Mouse (Mus musculus) lung, adult 18-20 months (tissue): Measurements from ENCODE around the gene Pou6f1.
A peak's percentile ranks its signal among the peaks of the same experiment; 100 is the strongest.
"Not testable (repeated sequence)": the region's sequence is repeated elsewhere in the genome, so short reads cannot be mapped to it uniquely, and the experiment has no call there.

Experiments used
- DNase-seq, 2 experiments: peaks; one replicate each; pipeline ENCODE4 v3.0.0; 2022; ENCODE audit warnings: mixed read lengths in 2 of 2

The Pou6f1 gene

DNA sequence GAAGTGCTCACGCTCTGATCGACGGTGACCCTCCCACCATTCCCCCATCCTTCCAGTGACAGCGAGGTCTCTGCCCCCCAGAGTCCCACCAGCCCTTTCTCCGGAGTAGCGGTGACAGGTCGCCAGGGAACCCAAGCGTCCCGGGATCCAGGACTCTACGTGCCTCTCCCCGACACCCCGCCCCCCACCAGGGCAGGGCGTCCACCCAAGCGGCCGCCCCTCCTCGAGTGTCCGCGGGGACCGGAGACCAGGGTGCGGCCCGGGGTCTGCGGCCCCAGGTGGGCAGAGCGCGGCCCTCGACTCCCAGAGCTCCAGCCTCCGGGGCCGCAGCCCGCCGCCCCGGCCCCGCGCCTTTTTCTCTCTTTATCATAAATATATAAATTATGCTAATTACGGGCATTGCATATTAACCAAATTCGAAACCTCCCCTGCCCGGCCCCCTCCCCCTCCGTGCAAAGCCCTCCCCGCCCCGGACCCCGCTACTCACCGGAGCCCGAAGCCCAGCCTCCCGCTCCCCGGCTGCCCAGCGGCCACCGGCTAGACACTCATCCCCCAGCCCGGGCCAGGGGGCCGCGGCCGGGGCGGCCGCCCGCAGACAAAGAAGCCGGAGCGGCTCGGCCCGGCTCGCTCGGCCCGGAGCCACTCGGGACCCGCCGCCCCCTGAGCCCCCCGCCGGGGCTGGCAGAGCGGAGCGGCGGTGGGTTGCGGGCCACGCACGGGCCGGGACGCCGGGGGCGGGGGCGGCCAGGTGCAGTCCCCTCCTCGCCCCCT is at the start of gene Pou6f1:
TSS of gene Pou6f1 (minus strand) at position 709 of the 771 bp plus-strand sequence.
- DNase-seq = peak; percentile 62 to 70

DNA sequence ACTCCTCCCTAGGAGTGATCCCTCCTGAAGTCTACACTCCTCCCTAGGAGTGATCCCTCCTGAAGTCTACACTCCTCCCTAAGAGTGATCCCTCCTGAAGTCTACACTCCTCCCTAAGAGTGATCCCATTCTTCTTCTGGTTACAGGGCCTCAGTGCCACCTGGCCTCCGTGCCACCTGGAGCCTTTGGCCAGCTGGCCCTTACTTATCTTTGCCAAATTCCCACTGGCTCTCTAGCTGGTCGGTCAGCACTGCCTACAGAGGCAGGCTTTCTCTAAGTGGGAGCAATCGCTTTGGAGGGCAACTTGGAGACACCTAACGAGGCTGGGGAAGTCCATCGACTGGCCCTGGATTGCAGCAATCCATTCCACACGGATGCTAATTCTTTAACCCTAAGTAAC is 46.4 kb upstream of the Pou6f1 start:
- no peak for DNase-seq

DNA sequence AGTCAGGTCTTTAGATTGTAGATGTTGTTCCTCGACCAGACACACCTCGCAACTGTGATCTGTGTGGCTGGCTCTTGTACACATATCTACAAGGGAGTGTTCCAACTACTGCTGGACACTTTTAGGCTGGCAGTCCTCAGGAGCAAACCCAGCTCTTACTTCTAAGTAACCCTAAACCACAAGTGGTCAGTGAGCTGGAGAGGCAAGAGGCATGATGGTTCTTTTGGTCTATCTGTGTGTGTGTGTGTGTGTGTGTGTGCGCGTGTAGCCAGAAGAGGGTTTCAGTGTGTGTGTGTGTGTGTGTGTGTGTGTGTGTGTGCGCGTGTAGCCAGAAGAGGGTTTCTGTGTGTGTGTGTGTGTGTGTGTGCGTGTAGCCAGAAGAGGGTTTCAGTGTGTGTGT is 42.7 kb upstream of the Pou6f1 start:
- no peak for DNase-seq

DNA sequence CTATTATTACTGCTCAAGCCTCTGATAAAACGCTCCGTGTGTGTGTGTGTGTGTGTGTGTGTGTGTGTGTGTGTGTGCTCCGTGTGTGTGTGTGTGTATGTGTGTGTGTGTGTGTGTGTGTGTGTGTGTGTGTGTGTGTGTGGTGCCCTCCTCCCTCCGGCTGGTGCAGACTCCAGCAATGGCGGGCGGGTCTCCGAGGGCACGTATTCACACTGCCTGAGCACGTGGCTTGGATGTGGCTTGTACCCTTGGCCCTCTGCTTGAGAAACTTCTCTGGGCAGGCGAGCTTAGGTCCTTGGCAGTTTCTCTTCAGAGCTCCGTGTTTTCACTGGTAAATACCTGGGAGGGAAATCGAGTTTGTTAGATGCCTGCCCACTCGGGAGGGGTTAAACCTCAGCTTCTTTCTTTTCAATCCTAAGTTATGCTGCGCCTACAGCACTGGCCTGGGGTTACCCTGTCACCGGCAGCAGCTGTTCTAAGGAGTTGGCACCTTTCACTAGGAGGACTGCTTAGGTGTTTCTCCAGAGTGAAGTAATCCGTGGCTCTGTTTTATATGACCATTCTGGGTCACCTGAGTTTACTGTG is 41.5 kb upstream of the Pou6f1 start:
- DNase-seq = no peak

DNA sequence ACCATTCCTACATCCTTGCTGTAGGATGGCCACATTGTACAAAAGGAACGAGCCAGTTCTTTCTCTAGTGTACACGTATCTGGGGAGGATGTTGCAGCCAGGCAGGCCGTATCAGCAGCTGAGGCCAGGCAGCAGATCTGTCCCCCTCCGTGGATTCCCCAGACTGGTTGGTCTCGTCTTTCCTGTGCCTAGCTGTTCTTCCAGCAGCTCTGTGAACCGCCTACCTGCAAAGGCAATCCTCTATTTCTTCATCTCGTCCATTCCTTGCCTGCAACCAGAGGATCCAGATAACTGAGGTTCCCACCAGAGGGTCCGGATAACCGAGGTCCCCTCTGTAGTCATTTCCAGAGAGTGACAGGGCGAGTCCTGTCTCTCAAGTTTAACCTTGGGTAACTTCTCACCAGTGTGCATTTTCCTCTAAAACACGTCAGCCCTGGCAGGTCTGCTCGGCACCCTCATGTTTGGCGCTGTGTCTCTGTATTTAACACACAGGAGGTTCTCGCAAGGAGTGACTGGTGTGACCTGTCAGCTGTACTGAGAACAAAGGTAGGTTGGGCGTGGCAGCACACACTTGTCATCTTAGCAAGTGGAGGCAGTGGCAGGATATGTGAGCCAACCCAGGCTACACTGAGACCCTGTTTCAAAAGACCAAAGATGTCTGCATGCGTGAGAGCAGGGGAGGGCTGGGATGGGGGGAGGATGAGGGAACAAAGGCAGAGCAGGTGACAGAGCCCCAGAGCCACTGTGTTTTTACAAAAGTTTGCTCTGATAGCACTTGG is 40.4 kb upstream of the Pou6f1 start:
- no peak for DNase-seq

DNA sequence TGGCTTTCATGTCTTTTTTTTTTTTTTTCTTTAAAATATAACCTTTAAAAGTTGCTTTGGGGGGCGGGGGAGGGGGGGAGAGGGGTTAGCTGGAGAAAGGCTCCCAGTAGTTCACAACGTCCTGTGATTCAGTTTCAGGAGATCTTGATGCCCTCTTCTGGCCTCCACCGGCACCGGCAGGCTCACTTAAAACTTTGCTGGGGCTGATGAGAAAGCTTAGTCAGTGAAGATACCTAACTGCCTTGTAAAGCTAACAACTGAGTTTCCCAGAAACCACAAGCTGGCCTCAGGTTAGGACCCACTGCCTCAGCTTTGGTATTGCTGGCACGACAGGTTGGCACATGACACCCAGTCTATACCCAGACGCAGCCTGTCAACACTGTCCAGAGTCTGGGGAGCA is 37.9 kb upstream of the Pou6f1 start:
- DNase-seq = peak; percentile 54 to 56

DNA sequence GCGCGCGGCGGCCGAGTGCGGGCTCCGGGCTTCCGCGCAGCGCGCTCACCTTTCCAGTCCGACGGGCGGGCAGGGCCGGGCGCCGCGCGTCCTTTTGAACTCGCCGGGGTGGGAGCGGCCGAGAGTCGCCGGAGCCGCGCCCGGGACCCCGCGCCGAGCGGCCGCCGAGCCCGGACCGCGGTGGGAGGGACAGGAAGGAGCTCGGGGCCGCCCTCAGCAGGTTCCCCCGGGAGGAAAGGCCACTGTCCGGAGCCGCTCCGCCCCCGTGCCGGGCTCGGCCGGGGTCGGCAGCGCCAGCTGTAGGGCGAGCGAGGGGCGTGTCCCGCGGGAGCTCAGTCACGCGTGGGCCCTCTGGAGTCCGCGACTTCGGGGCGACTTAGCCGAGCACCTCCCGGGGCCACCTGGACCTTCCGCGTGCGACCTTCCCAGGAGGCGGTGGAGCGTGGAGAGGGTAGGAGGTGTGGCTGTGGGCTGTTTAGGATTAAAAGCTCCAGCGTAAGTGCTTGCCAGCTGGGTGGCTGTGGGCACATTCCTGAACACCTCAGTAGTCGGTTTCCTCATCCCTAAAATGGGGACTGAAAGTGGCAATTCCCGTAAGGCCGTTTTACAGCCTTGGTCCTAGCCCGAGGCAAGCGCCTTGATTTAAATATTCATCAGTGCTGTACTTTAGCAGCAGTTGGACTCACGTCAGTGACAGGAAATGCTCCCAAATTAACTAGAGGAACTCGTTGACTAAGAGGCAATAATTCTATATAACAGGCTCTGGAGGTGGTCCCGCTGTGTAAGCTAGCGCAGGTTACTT is 37.1 kb upstream of the Pou6f1 start, which contains the start of gene Smagp:
TSS of gene Smagp (minus strand) at position 241 of the 802 bp plus-strand sequence.
- peak; percentile 62 to 75 for DNase-seq

DNA sequence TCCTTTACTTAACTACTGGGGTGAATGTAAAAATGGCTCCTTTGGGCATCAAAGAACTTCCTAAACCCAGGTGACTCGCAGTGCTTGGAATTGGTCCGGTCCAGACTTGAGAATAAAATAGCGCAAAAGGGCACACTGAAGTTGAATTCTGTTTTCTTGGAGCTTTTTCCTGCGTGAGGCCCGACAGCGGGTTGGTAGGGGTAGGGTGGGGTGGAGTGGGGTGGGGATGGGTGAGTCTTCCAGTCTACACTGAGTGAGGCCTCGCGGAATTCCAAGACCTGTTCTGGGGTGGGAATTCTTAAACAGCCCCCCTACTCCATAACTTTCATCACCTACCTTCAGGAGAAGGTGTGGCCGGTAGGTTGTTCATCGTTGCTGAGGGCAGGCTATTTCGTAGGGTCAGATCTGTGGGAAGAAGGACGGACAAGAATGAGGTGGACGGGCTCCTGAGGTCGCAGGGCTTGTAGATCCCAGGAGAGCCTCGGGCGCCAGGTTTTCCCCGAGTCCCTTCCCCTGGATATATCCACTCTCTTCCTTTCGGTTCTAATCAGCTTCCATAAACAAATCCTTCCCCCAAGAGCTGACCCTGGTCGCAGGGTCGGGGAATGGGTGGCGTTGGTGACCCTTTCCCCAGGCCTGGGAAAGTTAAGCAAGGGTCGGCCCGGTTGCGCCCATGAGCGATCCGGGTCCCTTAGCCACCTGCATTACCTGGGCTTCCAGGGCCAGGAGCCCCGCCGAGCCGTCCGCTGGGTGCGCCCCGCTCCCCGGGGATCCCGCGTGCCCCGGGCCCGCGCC is 36.3 kb upstream of the Pou6f1 start:
- DNase-seq = no peak

DNA sequence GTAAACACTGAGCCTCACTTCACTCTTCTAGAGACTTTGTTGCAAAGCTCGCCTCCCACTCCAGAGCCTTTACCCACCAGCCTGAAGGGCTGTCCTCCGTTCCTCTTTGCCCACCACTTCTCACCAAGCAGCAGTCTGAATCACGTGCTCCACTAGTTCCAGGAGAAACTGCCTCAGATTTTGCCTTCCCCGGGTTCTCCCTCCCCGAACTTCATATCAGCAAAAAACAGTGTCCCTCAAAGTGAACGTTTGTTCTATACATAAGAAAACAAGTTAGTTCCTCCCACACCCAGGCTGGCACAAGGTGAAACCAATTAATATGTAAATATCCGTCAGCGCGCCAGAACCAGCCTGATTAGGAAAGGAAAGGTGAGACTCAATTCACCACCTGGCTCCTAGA is 35.5 kb upstream of the Pou6f1 start:
- no peak for DNase-seq

DNA sequence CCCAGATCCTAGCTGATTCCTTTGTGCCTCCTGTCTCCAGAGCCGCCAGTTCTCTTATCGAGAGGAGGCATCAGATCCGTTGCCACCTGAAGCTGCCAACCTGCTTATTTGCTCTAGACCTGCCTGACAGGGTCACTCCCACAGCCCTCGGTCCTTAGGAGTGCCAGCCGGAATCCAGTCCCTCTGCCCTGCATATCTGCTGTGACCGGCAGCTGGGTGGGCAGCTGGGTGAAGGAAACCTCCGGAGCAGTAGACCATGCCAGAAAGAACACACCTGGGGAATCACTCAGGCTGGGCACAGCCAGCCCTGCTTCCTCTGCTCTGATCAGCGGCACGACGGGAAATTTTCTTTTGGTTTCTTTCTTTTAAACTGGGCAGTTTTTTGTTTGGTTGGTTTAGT is 33.6 kb upstream of the Pou6f1 start:
- peak; percentile 30 to 46 for DNase-seq

DNA sequence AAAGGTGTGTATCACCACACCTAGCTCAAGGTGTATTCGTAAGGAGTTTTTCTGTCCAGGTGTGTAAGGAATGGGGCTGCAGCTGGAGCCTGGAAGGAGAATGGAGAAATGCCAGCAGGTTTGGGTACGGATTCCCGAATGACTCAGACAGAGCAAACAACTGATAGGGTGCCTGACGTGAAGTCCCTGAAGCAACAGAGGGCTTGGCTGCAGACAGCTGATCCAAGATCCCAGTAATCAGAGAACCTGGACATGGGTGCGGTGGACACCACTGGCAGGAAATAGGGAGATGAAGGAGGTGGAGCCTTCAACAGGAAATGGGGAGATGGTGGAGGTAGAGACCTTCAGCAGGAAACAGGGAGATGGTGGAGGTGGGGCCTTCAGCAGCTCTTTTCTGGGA is 32.5 kb upstream of the Pou6f1 start:
- peak in 1 of 2 experiments; percentile 28 for DNase-seq

DNA sequence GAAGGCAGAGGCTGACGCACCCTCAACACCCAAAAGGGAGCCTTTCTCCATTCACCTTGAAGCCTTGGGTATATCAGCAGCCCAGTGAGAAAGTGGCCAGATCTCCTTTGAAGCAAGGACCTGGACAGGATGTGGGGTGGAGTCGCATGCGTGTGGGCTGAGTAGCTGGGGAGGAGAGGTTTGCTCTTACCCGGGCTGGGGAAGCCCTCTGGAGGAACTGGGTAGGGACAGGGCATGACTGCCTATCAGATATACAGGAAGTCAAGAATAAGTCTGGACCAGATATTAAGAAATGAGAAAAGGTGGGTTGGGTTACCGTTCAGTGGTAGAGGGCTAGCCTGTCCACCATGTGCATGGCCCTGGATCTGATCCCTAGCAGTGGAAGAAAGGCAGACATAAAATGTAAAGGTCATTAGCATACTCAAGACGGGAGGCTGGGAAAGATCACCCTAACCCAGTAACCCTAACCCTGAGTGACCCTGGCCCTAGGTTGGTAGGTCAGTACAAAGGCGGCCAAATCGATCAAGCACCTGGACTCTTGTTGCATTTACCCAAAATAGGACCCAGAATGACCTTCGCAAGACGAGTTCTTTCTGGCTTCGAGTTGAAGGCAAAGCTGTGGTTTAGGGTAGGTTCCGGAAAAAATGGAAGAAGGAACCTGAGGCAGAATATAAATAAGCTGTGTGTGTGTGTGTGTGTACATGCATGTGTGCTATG is 31.8 kb upstream of the Pou6f1 start:
- DNase-seq = peak in 1 of 2 experiments; percentile 41

DNA sequence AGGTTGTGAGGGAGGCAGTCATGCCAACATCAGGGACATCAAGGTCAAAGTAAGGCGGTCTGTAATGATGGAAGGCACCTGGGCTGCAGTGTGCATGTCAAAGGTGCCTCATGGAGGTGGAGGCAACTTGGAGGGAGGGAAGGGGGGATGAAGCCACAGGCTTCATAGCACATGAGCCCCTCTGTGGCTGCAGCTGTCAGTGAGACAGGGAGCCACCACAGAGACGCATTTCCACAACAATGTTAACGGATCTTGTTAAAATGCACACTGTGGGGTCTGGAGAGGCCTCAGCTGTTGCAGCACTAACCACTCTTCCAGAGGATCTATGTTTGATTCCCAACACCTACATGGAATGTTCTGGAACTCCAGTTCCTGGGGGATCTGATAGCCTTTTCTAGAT is 30.3 kb upstream of the Pou6f1 start:
- DNase-seq = no peak

DNA sequence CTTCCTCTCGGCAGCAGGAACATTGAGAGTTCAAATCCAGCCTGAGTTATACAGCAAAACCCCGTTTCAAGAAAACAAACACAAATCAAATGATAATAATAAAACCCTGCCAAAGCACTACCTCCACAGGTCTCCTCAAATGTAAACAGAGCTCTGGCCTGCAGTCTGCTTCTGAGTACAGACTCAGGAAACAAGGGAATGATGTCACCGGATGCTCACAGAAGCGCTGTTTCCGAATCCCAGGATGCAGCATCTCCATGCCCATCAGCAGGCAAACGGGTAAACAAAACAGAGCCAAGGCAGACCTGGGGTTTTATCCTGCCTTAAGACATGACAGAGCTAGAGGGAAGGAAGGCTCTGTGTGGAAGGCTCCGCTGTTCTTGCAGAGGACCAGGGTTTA is 29.0 kb upstream of the Pou6f1 start:
- peak in 1 of 2 experiments; percentile 61 for DNase-seq

DNA sequence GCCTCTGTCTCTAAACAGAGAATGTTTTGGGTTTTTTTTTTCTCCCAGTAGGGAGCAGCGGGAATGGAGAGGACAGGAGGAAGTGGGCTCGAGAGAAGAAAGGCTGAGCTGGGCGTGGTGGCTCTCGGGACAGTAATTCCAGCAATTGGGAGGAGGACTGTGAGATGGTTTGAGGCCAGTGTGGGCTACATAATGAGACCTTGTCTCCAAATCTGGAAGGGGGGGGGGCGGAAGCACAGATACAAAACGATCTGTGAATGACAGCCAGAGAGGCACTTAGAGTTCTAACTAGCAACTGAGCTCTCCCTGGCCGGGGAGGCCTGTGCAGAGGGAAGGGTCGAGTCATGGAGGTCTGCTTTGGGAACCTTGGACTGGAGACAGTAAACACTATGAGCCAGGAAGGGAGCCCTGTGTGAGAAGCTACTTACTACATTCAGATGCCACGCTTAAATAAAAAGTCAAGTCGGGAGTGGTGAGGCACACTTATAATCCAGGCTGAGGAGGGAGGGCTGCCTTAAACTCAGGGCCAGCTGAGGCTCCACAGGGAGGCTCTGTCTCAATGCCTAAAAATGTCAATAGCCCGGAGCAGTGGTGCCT is 28.1 kb upstream of the Pou6f1 start:
- peak in 1 of 2 experiments; percentile 48 for DNase-seq

DNA sequence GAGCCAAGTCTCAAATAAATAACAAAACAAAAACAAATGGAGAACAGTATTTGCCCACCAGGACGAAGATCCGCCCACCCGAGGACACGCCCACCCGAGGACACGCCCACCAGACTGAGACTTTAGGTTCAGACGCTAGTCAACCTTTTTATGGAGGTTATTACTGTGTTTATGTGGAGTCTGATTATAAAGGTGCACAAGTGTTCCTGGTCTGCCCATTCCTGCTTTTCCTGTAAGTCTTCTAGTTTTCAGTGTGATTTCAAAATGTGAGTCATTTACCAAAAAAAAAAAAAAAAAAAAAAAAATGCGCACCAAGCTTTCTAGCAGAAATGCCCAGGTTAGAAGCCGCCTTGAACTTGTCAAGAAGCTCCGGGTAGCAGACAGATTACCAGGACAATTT is 27.5 kb upstream of the Pou6f1 start:
- no peak for DNase-seq

DNA sequence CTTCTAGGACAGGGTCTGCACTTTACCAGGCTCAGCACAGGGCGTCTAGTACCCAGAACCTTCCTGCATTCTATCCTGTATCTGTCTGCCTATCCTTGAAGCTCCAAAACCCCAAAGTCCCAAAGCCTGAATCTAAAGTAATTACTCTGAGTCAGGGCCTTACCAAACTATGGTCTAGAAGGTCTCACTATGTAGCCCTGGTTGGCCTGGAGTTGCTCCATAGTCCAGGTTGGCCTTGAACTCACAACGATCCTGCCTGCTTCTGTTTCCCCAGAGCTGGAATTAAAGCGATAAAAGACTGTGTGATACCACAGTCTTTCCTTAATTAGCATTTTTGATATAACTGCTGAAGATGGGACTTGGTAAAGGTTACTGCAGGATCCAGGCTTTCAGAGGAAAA is 24.7 kb upstream of the Pou6f1 start:
- DNase-seq = no peak

DNA sequence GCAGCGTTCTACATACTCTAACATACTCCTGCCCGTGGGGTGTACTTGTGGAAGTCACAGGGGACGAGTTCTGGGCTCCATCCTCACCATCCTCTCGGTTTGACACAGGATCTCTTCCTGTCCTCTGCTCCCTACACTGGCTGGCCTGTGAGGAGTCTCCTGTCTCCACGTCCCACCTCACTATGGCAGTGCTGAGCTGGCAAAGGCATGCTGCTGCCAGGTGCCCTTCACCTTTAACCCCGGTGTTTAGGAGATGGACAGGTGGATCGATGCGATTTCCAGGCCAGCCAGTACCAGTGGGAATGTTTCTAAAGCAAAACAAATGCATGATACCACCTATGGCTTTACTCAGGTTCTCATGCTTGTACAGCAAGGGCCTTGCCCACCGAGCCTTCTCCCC is 24.0 kb upstream of the Pou6f1 start:
- no peak for DNase-seq

DNA sequence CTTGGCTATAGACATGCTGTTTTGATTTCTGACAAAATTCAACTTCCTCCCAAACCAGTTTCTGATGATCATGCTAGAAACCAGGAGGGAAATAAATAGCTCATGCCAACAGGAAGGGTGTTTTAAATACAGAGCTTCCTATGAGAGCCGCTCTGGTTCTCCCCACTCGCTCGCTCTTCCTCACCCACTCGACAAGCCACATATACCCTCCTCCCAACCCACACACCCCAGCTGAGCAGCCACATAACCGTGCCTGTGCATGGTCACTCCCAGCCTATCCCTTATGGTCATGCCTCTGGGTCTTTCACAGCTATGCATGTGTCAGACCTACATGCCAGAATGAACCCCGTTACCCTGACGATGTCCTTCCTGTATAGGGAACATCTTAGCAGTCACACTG is 22.4 kb upstream of the Pou6f1 start:
- peak in 1 of 2 experiments; percentile 46 for DNase-seq

DNA sequence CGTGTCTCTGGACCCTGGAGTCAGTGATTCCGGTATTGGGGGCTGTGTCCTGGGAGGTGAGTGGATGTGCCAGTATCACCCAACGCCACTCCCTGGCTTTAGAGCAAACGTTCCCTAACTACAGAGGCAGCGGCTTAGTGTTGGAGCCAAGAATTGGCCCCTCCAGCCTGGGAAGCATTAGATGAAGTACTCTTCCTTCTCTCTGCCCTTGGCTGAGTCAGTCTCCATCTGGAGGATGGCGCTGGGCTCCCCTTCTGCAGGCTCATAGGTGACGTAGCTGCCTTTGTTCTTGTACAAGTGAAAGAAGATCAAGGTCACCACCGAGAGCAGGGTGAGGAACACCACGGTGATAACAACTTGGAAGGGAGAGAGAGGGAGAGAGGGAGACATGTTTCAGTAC is 21.9 kb upstream of the Pou6f1 start:
- DNase-seq = not testable (repeated sequence)

DNA sequence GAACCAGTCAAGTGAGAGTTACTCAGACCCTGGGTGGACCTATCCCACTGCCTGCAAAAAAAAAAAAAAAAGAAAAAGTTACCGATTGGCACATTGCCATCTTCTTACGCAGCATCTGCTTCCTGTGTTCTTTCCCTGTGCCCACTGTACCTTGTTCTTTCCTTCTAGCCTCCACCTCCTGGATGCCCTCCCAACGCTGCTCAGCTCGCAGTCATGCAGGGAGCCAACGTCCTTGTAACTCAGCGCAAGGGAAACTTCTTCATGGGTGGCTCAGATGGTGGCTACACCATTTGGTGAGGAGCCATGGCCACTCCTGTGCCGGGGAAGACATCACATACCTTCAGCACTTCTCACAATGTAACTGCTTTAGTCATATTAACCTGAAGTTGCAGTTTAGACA is 19.4 kb upstream of the Pou6f1 start:
- no peak for DNase-seq
